Mouse (Mus musculus): Measurements from ENCODE around the gene Vdr. TPM values are rescaled to one million over a fixed set of nuclear protein-coding genes. Genes with fewer than 3 reads are reported as not detected.
A peak's percentile ranks its signal among the peaks of the same experiment; 100 is the strongest.

Gene Vdr
- polyA plus RNA-seq, 1 experiment from 2014 or later: 20.6 TPM

DNA sequence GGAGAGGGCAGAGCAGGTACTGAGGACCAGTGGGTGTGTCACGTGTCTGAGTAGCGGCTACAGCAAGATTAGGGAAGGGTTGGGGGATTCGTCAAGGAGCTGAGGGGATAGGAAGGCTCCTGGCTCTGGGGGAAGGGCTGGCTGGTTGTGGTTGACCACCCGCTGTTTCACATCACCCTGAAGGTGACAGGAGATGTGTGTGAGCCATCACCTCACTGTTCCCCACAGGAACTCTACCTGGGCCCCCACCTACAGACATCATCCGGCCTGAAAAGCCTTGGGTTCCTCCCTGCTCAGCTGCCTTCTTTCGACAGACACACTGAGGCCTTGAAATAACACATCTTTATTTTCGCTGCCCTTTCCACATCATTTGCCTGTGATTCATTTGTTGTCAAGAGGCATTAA is 67.2 kb downstream of the Vdr start:
- no peaks in the 10 kb centered on the region for H3K27me3 ChIP-seq (ENCODE audit: insufficient read depth, low read length)
- H3K4me1 ChIP-seq (replicated peaks; ENCODE audit: insufficient read depth, low read length): peaks cover 19% of the 10 kb centered on the region
- DNase-seq (ENCODE audit: low spot score) (no peak), ATAC-seq (replicated peaks; ENCODE audit: low FRiP score, low read depth) (no peak)
- no peaks in the 10 kb centered on the region for H3K9me3 ChIP-seq (replicated peaks; ENCODE audit: low read length)
- no peak for TF ChIP-seq CTCF (IDR thresholded peaks at IDR 0.05; ENCODE audit: low read depth)
- no peaks in the 10 kb centered on the region for H3K36me3 ChIP-seq (ENCODE audit: insufficient read depth, low read length)
- no peak overlapping the region for H3K9ac ChIP-seq (ENCODE audit: low read depth, low read length)
- 40% methylated on average over 7 of the region's 7 CpGs for WGBS
- H3K27ac ChIP-seq: no peak overlapping the region
- no peak overlapping the region for H3K4me3 ChIP-seq (replicated peaks; ENCODE audit: low read depth, low read length)
- no peak overlapping the region for H3K4me2 ChIP-seq (ENCODE audit: low read length)

DNA sequence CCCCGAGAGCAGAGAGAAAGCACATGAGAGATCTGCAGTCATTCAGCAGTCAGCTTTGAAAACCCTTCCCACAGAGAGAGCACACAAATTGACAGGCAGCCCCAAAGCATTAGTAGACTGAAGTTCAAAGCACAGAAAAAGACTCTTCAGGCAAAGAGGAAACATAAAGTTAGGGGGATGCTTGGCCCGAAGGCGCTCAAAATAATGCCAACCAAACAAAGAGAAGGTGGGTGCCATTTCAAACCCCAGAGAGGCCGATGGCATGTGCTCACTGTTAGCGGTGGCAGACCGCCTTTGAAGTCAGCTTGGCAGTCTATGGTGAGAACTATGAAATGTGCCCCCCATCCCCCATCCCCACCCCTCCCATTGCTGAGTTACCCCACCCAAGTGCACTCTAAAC is 68.4 kb downstream of the Vdr start:
- Histone ChIP-seq H3K9ac (ENCODE audit: low read depth, low read length) (no peak overlapping the region), H3K27ac (no peak overlapping the region), H3K4me3 (replicated peaks; ENCODE audit: low read depth, low read length) (no peak overlapping the region), H3K9me3 (replicated peaks; ENCODE audit: low read length) (no peaks in the 10 kb centered on the region), H3K36me3 (ENCODE audit: insufficient read depth, low read length) (no peaks in the 10 kb centered on the region), H3K4me1 (replicated peaks; ENCODE audit: insufficient read depth, low read length) (peaks cover 30% of the 10 kb centered on the region), H3K4me2 (ENCODE audit: low read length) (no peak overlapping the region), H3K27me3 (ENCODE audit: insufficient read depth, low read length) (no peaks in the 10 kb centered on the region)
- DNase-seq (ENCODE audit: low spot score): no peak
- TF ChIP-seq CTCF (IDR thresholded peaks at IDR 0.05; ENCODE audit: low read depth): no peak
- no peak for ATAC-seq (replicated peaks; ENCODE audit: low FRiP score, low read depth)
- WGBS: 87% methylated on average over 6 of the region's 6 CpGs

DNA sequence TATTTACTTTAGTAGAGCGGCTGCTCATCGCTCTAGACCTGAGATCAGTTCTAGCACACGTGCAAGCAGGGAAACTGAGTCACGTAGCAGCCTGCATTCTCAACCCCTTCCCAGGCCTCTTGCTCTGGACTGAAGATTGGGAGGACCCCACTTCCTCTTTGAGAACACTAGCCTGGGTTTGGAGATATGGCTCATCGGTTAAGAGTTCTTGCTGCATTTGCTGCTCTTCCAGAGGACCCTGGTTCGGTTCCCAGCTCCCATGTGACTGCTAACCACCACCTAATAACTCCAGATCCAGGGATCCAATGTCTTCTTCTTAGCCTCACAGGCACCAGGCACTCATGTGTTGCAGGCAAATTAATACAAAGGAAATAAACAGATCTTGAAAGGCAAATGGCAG is 69.0 kb downstream of the Vdr start:
- H3K4me1 ChIP-seq (replicated peaks; ENCODE audit: insufficient read depth, low read length): peaks cover 33% of the 10 kb centered on the region
- H3K4me2 ChIP-seq (ENCODE audit: low read length): no peak overlapping the region
- H3K36me3 ChIP-seq (ENCODE audit: insufficient read depth, low read length): no peaks in the 10 kb centered on the region
- H3K4me3 ChIP-seq (replicated peaks; ENCODE audit: low read depth, low read length): no peak overlapping the region
- H3K9me3 ChIP-seq (replicated peaks; ENCODE audit: low read length): no peaks in the 10 kb centered on the region
- no peak overlapping the region for H3K9ac ChIP-seq (ENCODE audit: low read depth, low read length)
- no peaks in the 10 kb centered on the region for H3K27me3 ChIP-seq (ENCODE audit: insufficient read depth, low read length)
- H3K27ac ChIP-seq: no peak overlapping the region
- TF ChIP-seq CTCF (IDR thresholded peaks at IDR 0.05; ENCODE audit: low read depth): no peak
- 92% methylated on average over 6 of the region's 6 CpGs for WGBS
- DNase-seq (ENCODE audit: low spot score) (no peak), ATAC-seq (replicated peaks; ENCODE audit: low FRiP score, low read depth) (no peak)

DNA sequence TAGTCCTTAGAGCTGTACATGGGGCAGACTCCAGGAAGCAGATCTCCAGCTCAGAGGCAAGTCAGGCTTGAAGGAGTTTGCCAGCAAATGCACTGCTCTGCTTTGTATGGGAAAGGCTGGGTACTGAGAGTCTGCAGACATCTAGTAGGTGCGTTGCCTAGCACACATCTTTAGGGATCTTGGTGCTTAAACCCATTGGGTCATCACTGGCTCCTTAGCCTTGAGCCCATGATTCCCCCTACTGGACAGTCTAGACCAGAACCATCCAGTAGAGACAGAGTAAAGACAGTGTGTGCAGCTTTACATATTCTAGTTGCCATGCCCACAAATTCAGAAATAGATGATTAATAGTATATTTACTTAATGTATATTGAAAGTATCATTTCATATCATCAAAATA is 69.6 kb downstream of the Vdr start:
- no peak overlapping the region for H3K4me3 ChIP-seq (replicated peaks; ENCODE audit: low read depth, low read length)
- ATAC-seq (replicated peaks; ENCODE audit: low FRiP score, low read depth) (no peak), DNase-seq (ENCODE audit: low spot score) (peak; percentile 46)
- H3K36me3 ChIP-seq (ENCODE audit: insufficient read depth, low read length): no peaks in the 10 kb centered on the region
- peak; percentile 59 for TF ChIP-seq CTCF (IDR thresholded peaks at IDR 0.05; ENCODE audit: low read depth)
- WGBS: 88% methylated on average over 1 of the region's 1 CpGs
- H3K4me1 ChIP-seq (replicated peaks; ENCODE audit: insufficient read depth, low read length): peaks cover 38% of the 10 kb centered on the region
- no peak overlapping the region for H3K4me2 ChIP-seq (ENCODE audit: low read length)
- H3K27me3 ChIP-seq (ENCODE audit: insufficient read depth, low read length): no peaks in the 10 kb centered on the region
- H3K9ac ChIP-seq (ENCODE audit: low read depth, low read length): no peak overlapping the region
- peak overlapping the region; percentile 83 for H3K27ac ChIP-seq
- no peaks in the 10 kb centered on the region for H3K9me3 ChIP-seq (replicated peaks; ENCODE audit: low read length)

DNA sequence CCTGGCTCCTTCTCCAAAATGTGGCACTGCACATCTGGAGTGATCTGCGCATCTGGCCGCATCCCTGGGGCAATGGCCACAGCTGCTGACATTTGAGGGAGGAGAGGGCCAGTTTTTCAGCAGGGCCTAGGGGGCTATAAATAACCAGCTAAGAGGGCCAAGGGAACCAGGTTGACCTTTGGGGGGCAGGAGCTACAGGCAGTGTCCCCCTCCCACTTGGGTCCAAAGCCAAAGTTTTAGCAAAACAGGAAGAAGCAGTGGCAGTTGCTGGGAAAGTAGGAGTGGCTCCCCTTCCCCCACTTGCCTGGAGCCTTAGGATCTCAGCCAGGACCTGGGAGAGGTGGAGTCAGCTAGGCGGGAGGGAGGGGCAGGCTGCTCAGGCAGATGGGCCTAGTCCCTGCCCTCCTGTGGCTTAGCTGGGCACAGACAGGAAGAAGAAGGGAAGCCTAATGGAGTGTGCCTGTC is 70.4 kb downstream of the Vdr start:
- Histone ChIP-seq H3K9me3 (replicated peaks; ENCODE audit: low read length) (no peaks in the 10 kb centered on the region), H3K9ac (ENCODE audit: low read depth, low read length) (no peak overlapping the region), H3K4me3 (replicated peaks; ENCODE audit: low read depth, low read length) (no peak overlapping the region), H3K4me1 (replicated peaks; ENCODE audit: insufficient read depth, low read length) (peaks cover 38% of the 10 kb centered on the region), H3K4me2 (ENCODE audit: low read length) (no peak overlapping the region), H3K27me3 (ENCODE audit: insufficient read depth, low read length) (no peaks in the 10 kb centered on the region), H3K36me3 (ENCODE audit: insufficient read depth, low read length) (no peaks in the 10 kb centered on the region), H3K27ac (peak overlapping the region; percentile 83)
- TF ChIP-seq CTCF (IDR thresholded peaks at IDR 0.05; ENCODE audit: low read depth): peak; percentile 50
- 12% methylated on average over 3 of the region's 3 CpGs for WGBS
- ATAC-seq (replicated peaks; ENCODE audit: low FRiP score, low read depth) (peak; percentile 67), DNase-seq (ENCODE audit: low spot score) (peak; percentile 93)

DNA sequence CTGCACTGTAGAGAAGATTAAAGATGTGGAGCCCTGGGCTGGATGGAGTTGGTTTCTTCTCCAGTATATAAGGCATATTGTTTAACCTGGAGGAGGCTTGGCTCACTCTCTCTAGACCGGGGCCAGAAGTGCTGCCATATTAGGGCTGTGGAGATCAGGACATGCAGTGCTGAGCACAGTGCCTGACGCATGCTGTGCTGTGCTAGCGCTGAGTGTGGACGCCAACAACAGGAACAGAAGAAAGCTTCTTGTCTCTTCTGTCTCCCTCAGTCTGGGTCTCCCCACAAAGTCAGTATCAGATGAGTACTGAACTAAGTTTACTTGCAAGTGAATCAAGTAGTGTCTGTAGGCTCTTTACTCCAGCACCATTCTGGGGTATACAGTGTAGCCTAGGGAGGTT is 71.0 kb downstream of the Vdr start:
- H3K4me3 ChIP-seq (replicated peaks; ENCODE audit: low read depth, low read length): no peak overlapping the region
- DNase-seq (ENCODE audit: low spot score) (no peak), ATAC-seq (replicated peaks; ENCODE audit: low FRiP score, low read depth) (no peak)
- no peak overlapping the region for H3K9ac ChIP-seq (ENCODE audit: low read depth, low read length)
- H3K27ac ChIP-seq: peak overlapping the region; percentile 83
- H3K27me3 ChIP-seq (ENCODE audit: insufficient read depth, low read length): no peaks in the 10 kb centered on the region
- no peaks in the 10 kb centered on the region for H3K9me3 ChIP-seq (replicated peaks; ENCODE audit: low read length)
- TF ChIP-seq CTCF (IDR thresholded peaks at IDR 0.05; ENCODE audit: low read depth): no peak
- WGBS: 71% methylated on average over 4 of the region's 4 CpGs
- peaks cover 38% of the 10 kb centered on the region for H3K4me1 ChIP-seq (replicated peaks; ENCODE audit: insufficient read depth, low read length)
- no peaks in the 10 kb centered on the region for H3K36me3 ChIP-seq (ENCODE audit: insufficient read depth, low read length)
- no peak overlapping the region for H3K4me2 ChIP-seq (ENCODE audit: low read length)

DNA sequence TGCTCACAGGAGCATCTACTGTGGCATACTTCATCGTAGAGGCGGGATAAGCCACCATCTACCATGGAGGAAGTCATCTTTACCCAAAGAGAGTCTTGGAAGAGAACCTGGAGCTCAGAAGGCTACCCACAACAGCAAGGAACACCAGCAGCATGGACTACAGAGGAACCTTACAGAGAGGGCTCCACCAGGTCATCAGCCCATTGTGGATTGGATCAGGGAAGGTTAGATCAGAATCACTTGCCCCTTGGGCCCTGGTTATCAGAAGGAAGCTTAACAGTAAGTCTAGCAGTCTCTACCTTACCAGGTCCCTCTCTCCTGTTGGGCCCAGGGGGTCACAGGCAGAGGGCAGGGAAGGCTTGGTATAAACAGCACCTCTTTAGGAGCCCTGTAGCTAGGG is 71.4 kb downstream of the Vdr start:
- Histone ChIP-seq H3K4me2 (ENCODE audit: low read length) (no peak overlapping the region), H3K4me3 (replicated peaks; ENCODE audit: low read depth, low read length) (no peak overlapping the region), H3K4me1 (replicated peaks; ENCODE audit: insufficient read depth, low read length) (peaks cover 38% of the 10 kb centered on the region), H3K27ac (peak overlapping the region; percentile 83), H3K9ac (ENCODE audit: low read depth, low read length) (0 out of 2 replicates have a peak overlapping the region, but pooled peaks have one; percentile 18), H3K27me3 (ENCODE audit: insufficient read depth, low read length) (no peaks in the 10 kb centered on the region), H3K36me3 (ENCODE audit: insufficient read depth, low read length) (no peaks in the 10 kb centered on the region), H3K9me3 (replicated peaks; ENCODE audit: low read length) (no peaks in the 10 kb centered on the region)
- 95% methylated on average over 2 of the region's 2 CpGs for WGBS
- DNase-seq (ENCODE audit: low spot score): no peak
- no peak for ATAC-seq (replicated peaks; ENCODE audit: low FRiP score, low read depth)
- TF ChIP-seq CTCF (IDR thresholded peaks at IDR 0.05; ENCODE audit: low read depth): no peak

All from kidney, postnatal 0 days (tissue).